ENCODE assay signal across 16 mouse cellular contexts in genomic region chr2:152787136-152787535, GRCm38 (mm10). TPM values are rescaled to one million over a fixed set of nuclear protein-coding genes. Genes with fewer than 3 reads are reported as not detected.
A peak's percentile ranks its signal among the peaks of the same experiment; 100 is the strongest.
DNase-seq lines count a peak whose midpoint lies in the region; ATAC-seq lines count a peak whose summit lies in the region.
"Had no signal": no experiment of that assay in that cellular context is flagged by ENCODE, and none has a peak within 500 bp of the region (broad histone marks: within the 10 kb centered on the region; RNA-seq: fewer than 3 reads in every experiment).

No protein-coding gene starts in this region.

- ATAC-seq in cerebellum, adult (ENCODE audit: insufficient number of reproducible peaks, low FRiP score, low TSS enrichment), result no peak
- no peak for ATAC-seq in kidney, embryonic 16.5 days (ENCODE audit: low FRiP score, low TSS enrichment)

- peaks cover 40% of the 10 kb centered on the region for H3K4me1 ChIP-seq in kidney, embryonic 16.5 days (ENCODE audit: insufficient read depth, low read length)
- H3K4me1 ChIP-seq in brown adipose tissue, adult 24 weeks (ENCODE audit: control insufficient read depth, insufficient read depth, insufficient read length, low read length), result peaks cover 61% of the 10 kb centered on the region

- WGBS in kidney, embryonic 16.5 days, result 78% methylated on average over 2 of the region's 2 CpGs

- peaks cover 6% of the 10 kb centered on the region; the same call in 1 of the 2 replicates for H3K36me3 ChIP-seq in kidney, embryonic 16.5 days (ENCODE audit: insufficient read depth, low read length)

- no peaks in the 10 kb centered on the region for H3K27me3 ChIP-seq in kidney, embryonic 16.5 days (ENCODE audit: insufficient read depth, low read length)
- H3K27me3 ChIP-seq: midbrain, embryonic 12.5 days had no signal

- no peak overlapping the region for H3K4me3 ChIP-seq in kidney, embryonic 16.5 days (ENCODE audit: low read length)
- H3K4me3 ChIP-seq in brown adipose tissue, adult 24 weeks (ENCODE audit: insufficient read depth, low read depth, low read length), result no peak overlapping the region
- H3K4me3 ChIP-seq: erythroblast, embryonic 14.5 days; midbrain, embryonic 12.5 days; myocyte had no signal

- no peak overlapping the region for H3K4me2 ChIP-seq in kidney, embryonic 16.5 days (replicated peaks; ENCODE audit: low read depth, low read length)
- H3K4me2 ChIP-seq: midbrain, embryonic 12.5 days had no signal

- H3K9me3 ChIP-seq in kidney, embryonic 16.5 days (ENCODE audit: low read length), result 0 out of 2 replicates have a peak, but pooled peaks cover 6% of the 10 kb centered on the region
- H3K9me3 ChIP-seq: midbrain, embryonic 12.5 days had no signal

- no peak overlapping the region for H3K27ac ChIP-seq in kidney, embryonic 16.5 days (ENCODE audit: low read length)
- peak overlapping the region; percentile 56 for H3K27ac ChIP-seq in brown adipose tissue, adult 24 weeks (replicated peaks; ENCODE audit: low read depth, low read length)
- H3K27ac ChIP-seq: midbrain, embryonic 12.5 days had no signal

- H3K9ac ChIP-seq in kidney, embryonic 16.5 days (replicated peaks; ENCODE audit: low read length), result no peak overlapping the region
- H3K9ac ChIP-seq: midbrain, embryonic 12.5 days had no signal

- DNase-seq in cerebellum, postnatal 25 days, result peak; percentile 18 to 49
- DNase-seq in kidney, adult 18-20 months, result peak; percentile 57
- DNase-seq in kidney, postnatal 14 days, result peak; percentile 75
- no peak for DNase-seq in right cerebral cortex, adult 18-20 months
- DNase-seq in adrenal gland, adult 18-20 months (ENCODE audit: low spot score in 2 of 2), result no peak
- DNase-seq: gastrocnemius, postnatal 25 days; left cerebral cortex, postnatal 4 days; lung, postnatal 14 days; right cerebral cortex, postnatal 25 days; thymus, adult 2 months had no signal

RNA-seq across cellular contexts. Expression of gene Cox4i2, which starts 33.2 kb away (rescaled TPM):
- 19.6 and 22.1 TPM in 2 replicates for polyA plus RNA-seq in kidney, embryonic 16.5 days (2015; fragmentation: Nextera tagmentation; extraction: Ambion mirVana)
- 6.3 and 8.7 TPM in 2 replicates for polyA plus RNA-seq in brown adipose tissue, adult 24 weeks (2012; ENCODE audit: insufficient read depth, insufficient read length, missing spikeins)
- 1 to 10 TPM; 2.5 to 3.8 TPM for total RNA-seq in adrenal gland, adult 18-20 months (2021)
- polyA plus RNA-seq: erythroblast, embryonic 14.5 days; myocyte had no signal

RNA-seq across cellular contexts. Expression of gene Bcl2l1, which starts 44.4 kb away (rescaled TPM):
- polyA plus RNA-seq in kidney, embryonic 16.5 days (2015; fragmentation: Nextera tagmentation; extraction: Ambion mirVana), result 113 and 116 TPM in 2 replicates
- polyA plus RNA-seq in brown adipose tissue, adult 24 weeks (2012; ENCODE audit: insufficient read depth, insufficient read length, missing spikeins), result 22.5 and 23.5 TPM in 2 replicates
- total RNA-seq in adrenal gland, adult 18-20 months (2021), result 10 to 100 TPM; 63.6 to 73.5 TPM

RNA-seq across cellular contexts. Expression of gene Id1, which starts 51.1 kb away (rescaled TPM):
- polyA plus RNA-seq in kidney, embryonic 16.5 days (2015; fragmentation: Nextera tagmentation; extraction: Ambion mirVana), result 139 and 151 TPM in 2 replicates
- polyA plus RNA-seq in brown adipose tissue, adult 24 weeks (2012; ENCODE audit: insufficient read depth, insufficient read length, missing spikeins), result 48.0 and 59.8 TPM in 2 replicates
- 10 to 100 TPM; 51.8 to 93.4 TPM for total RNA-seq in adrenal gland, adult 18-20 months (2021)

Comparison
In these comparisons a context has a peak if more than half of its experiments do, and no peak if none do; other contexts are left out.
1. DNase-seq: peak in cerebellum, postnatal 25 days (2 of 2), kidney, adult 18-20 months (single experiment) and kidney, postnatal 14 days (single experiment); none in right cerebral cortex, adult 18-20 months (single experiment) and adrenal gland, adult 18-20 months (0 of 2).